Mouse (Mus musculus) ES-Bruce4 (cell line): Measurements from ENCODE around the gene Pym1.

Experiments
- CTCF ChIP-seq: IDR thresholded peaks from one replicate; pipeline ENCODE4 v1.8.1; 2011; ENCODE audit warnings: low read depth, low read length
- POLR2A ChIP-seq: IDR thresholded peaks from one replicate; pipeline ENCODE4 v1.8.1; 2011; ENCODE audit warnings: low read length; ENCODE audit not compliant: insufficient read depth

GRCm38 (mm10) chr10:128745946-128746613 is 1.6 kb upstream of the Pym1 start:
- no peak for TF ChIP-seq CTCF
- no peak for TF ChIP-seq POLR2A
